Mouse (Mus musculus) neural tube, embryonic 11.5 days (tissue): ENCODE results near the gene Rnf157. TPM values are rescaled to one million over a fixed set of nuclear protein-coding genes. Genes with fewer than 3 reads are reported as not detected.
A peak's percentile ranks its signal among the peaks of the same experiment; 100 is the strongest.

Experiments
- ATAC-seq: fragments of 200-750 bp; cut with Nextera tagmentation; 2 replicates; pipeline ENCODE4 v1.8.0; 2017; ENCODE audit warnings: moderate number of reproducible peaks, mild to moderate bottlenecking, moderate TSS enrichment, moderate library complexity; ENCODE audit not compliant: insufficient read depth, low FRiP score, low TSS enrichment
- DNase-seq: peaks from one replicate; pipeline ENCODE4 v3.0.0-alpha.2; 2015; ENCODE audit warnings: low spot score
- H3K27ac ChIP-seq: fragments of 300-500 bp; sonication (generic); 2 replicates; pipeline ENCODE4 v1.5.1; 2014; ENCODE audit warnings: low read depth, mild to moderate bottlenecking, low read length
- H3K27me3 ChIP-seq: fragments of 300-500 bp; sonication (generic); 2 replicates; pipeline ENCODE4 v1.6.1; 2014; ENCODE audit warnings: mild to moderate bottlenecking, low read length, mixed read lengths; ENCODE audit not compliant: control insufficient read depth, insufficient read depth
- H3K36me3 ChIP-seq: fragments of 300-500 bp; sonication (generic); 2 replicates; pipeline ENCODE4 v1.6.1; 2014; ENCODE audit warnings: mild to moderate bottlenecking, low read length, moderate library complexity, mixed read lengths; ENCODE audit not compliant: control insufficient read depth, insufficient read depth
- H3K4me1 ChIP-seq: fragments of 300-500 bp; sonication (generic); 2 replicates; pipeline ENCODE4 v1.6.1; 2014; ENCODE audit warnings: low read length, mixed read lengths; ENCODE audit not compliant: control insufficient read depth, insufficient read depth
- H3K4me2 ChIP-seq: fragments of 300-500 bp; sonication (generic); 2 replicates; pipeline ENCODE4 v1.6.1; 2014; ENCODE audit warnings: low read depth, mild to moderate bottlenecking, moderate library complexity
- H3K4me3 ChIP-seq: fragments of 300-500 bp; sonication (generic); 2 replicates; pipeline ENCODE4 v1.5.1; 2014; ENCODE audit warnings: low read depth, low read length
- H3K9ac ChIP-seq: fragments of 300-500 bp; sonication (generic); 2 replicates; pipeline ENCODE4 v1.6.1; 2014; ENCODE audit warnings: mild to moderate bottlenecking, low read length
- H3K9me3 ChIP-seq: fragments of 300-500 bp; sonication (generic); 2 replicates; pipeline ENCODE4 v1.6.1; 2016; ENCODE audit warnings: low read length; ENCODE audit not compliant: control insufficient read depth
- WGBS: fragments of 180-500 bp; shearing (Covaris S2); extraction: QIAGEN DNeasy Blood & Tissue Kit; methylation state at CpG from one replicate; pipeline ENCODE4 v1.1.7; 2014; 5-methylcytosine and 5-hydroxymethylcytosine counted together
- polyA plus RNA-seq: library from polyadenylated mRNA; unstranded; fragments of >200 nt; fragmentation: Nextera tagmentation; extraction: Ambion mirVana; gene quantifications from 2 replicates; pipeline ENCODE4 v1.2.1, GENCODE M21; 2014

Gene Rnf157
- polyA plus RNA-seq, 1 experiment from 2014 or later: 34.6 TPM

GRCm38 (mm10) chr11:116347955-116348354 is 64.9 kb downstream of the Rnf157 start:
- Histone ChIP-seq H3K4me2 (no peak overlapping the region), H3K4me3 (no peak overlapping the region), H3K27ac (no peak overlapping the region), H3K4me1 (no peaks in the 10 kb centered on the region), H3K27me3 (no peaks in the 10 kb centered on the region), H3K36me3 (peaks cover 2% of the 10 kb centered on the region; the same call in 1 of the 2 replicates), H3K9me3 (no peaks in the 10 kb centered on the region), H3K9ac (no peak overlapping the region)
- WGBS: 82% methylated on average over 5 of the region's 5 CpGs
- DNase-seq (no peak), ATAC-seq (no peak)

GRCm38 (mm10) chr11:116347012-116347411 is 65.8 kb downstream of the Rnf157 start:
- H3K27me3 ChIP-seq: no peaks in the 10 kb centered on the region
- no peak overlapping the region for H3K4me3 ChIP-seq
- H3K27ac ChIP-seq: no peak overlapping the region
- 74% methylated on average over 7 of the region's 7 CpGs for WGBS
- H3K9me3 ChIP-seq: no peaks in the 10 kb centered on the region
- no peak overlapping the region for H3K9ac ChIP-seq
- H3K4me1 ChIP-seq: no peaks in the 10 kb centered on the region
- DNase-seq (no peak), ATAC-seq (no peak)
- no peak overlapping the region for H3K4me2 ChIP-seq
- peaks cover 2% of the 10 kb centered on the region; the same call in 1 of the 2 replicates for H3K36me3 ChIP-seq

- 80% methylated on average over 25 of the region's 25 CpGs for WGBS
- Histone ChIP-seq H3K4me1 (no peaks in the 10 kb centered on the region), H3K27me3 (no peaks in the 10 kb centered on the region), H3K4me3 (no peak overlapping the region), H3K9ac (no peak overlapping the region), H3K4me2 (no peak overlapping the region), H3K27ac (no peak overlapping the region), H3K36me3 (peaks cover 2% of the 10 kb centered on the region; the same call in 1 of the 2 replicates), H3K9me3 (no peaks in the 10 kb centered on the region)
- ATAC-seq (no peak), DNase-seq (no peak)
Observed at GRCm38 (mm10) chr11:116342069-116342791, 70.6 kb downstream of the Rnf157 start.

GRCm38 (mm10) chr11:116337531-116337930 is 75.3 kb downstream of the Rnf157 start:
- no peaks in the 10 kb centered on the region for H3K36me3 ChIP-seq
- DNase-seq: no peak
- no peak overlapping the region for H3K9ac ChIP-seq
- ATAC-seq: no peak
- 78% methylated on average over 6 of the region's 6 CpGs for WGBS
- peaks cover 34% of the 10 kb centered on the region for H3K4me1 ChIP-seq
- H3K4me2 ChIP-seq: no peak overlapping the region
- H3K9me3 ChIP-seq: no peaks in the 10 kb centered on the region
- peaks cover 20% of the 10 kb centered on the region for H3K27me3 ChIP-seq
- H3K4me3 ChIP-seq: no peak overlapping the region
- H3K27ac ChIP-seq: no peak overlapping the region

GRCm38 (mm10) chr11:116337000-116337399 is 75.8 kb downstream of the Rnf157 start:
- ATAC-seq (no peak), DNase-seq (no peak)
- no peak overlapping the region for H3K4me2 ChIP-seq
- no peaks in the 10 kb centered on the region for H3K9me3 ChIP-seq
- H3K4me3 ChIP-seq: no peak overlapping the region
- H3K27ac ChIP-seq: no peak overlapping the region
- 57% methylated on average over 12 of the region's 12 CpGs for WGBS
- no peaks in the 10 kb centered on the region for H3K36me3 ChIP-seq
- H3K9ac ChIP-seq: no peak overlapping the region; the same call in 1 of the 2 replicates
- peaks cover 20% of the 10 kb centered on the region for H3K27me3 ChIP-seq
- peaks cover 39% of the 10 kb centered on the region for H3K4me1 ChIP-seq

GRCm38 (mm10) chr11:116336393-116336792 is 76.4 kb downstream of the Rnf157 start:
- WGBS: 79% methylated on average over 4 of the region's 4 CpGs
- DNase-seq (no peak), ATAC-seq (no peak)
- H3K4me1 ChIP-seq: peaks cover 42% of the 10 kb centered on the region
- peak overlapping the region; percentile 71; the same call in 1 of the 2 replicates for H3K9ac ChIP-seq
- no peaks in the 10 kb centered on the region for H3K36me3 ChIP-seq
- no peak overlapping the region for H3K27ac ChIP-seq
- no peaks in the 10 kb centered on the region for H3K9me3 ChIP-seq
- peak overlapping the region; percentile 82 for H3K4me2 ChIP-seq
- peaks cover 20% of the 10 kb centered on the region for H3K27me3 ChIP-seq
- H3K4me3 ChIP-seq: peak overlapping the region; percentile 42

- peak within 1 kb of the TSS; percentile 82 for H3K4me2 ChIP-seq
- peaks cover 20% of the 10 kb centered on the region for H3K27me3 ChIP-seq
- under 1% methylated on average over 56 of the region's 61 CpGs for WGBS
- H3K4me3 ChIP-seq: peak within 1 kb of the TSS; percentile 42
- 0 out of 2 replicates have a peak within 1 kb of the TSS, but pooled peaks have one; percentile 24 for H3K27ac ChIP-seq
- peak within 1 kb of the TSS; percentile 71 for H3K9ac ChIP-seq
- DNase-seq (peak; percentile 97), ATAC-seq (peak; percentile 88)
- H3K9me3 ChIP-seq: no peaks in the 10 kb centered on the region
- peaks cover 42% of the 10 kb centered on the region for H3K4me1 ChIP-seq
- no peaks in the 10 kb centered on the region for H3K36me3 ChIP-seq
Observed at GRCm38 (mm10) chr11:116335244-116336036, 77.4 kb downstream of the Rnf157 start, which contains the start of gene Foxj1. TSS of gene Foxj1 (minus strand) at chr11:116335399.

- Histone ChIP-seq H3K4me1 (peaks cover 51% of the 10 kb centered on the region), H3K9ac (peak overlapping the region; percentile 32), H3K36me3 (no peaks in the 10 kb centered on the region), H3K4me2 (peak overlapping the region; percentile 82), H3K4me3 (peak overlapping the region; percentile 25), H3K27me3 (peaks cover 20% of the 10 kb centered on the region), H3K27ac (no peak overlapping the region), H3K9me3 (no peaks in the 10 kb centered on the region)
- no peak for ATAC-seq
- no peak for DNase-seq
- 6% methylated on average over 26 of the region's 26 CpGs for WGBS
Observed at GRCm38 (mm10) chr11:116334417-116334782, 78.4 kb downstream of the Rnf157 start.
